Mouse (Mus musculus): ENCODE measurements around the gene Rnaseh1.

GRCm38 (mm10) chr12:28685771-28686170, 36.4 kb downstream of the Rnaseh1 start:
- TF ChIP-seq POLR2A (IDR thresholded peaks at IDR 0.05; ENCODE audit: extremely low read depth, insufficient read depth, low read length): no peak
- TF ChIP-seq CTCF (IDR thresholded peaks at IDR 0.05; ENCODE audit: low read depth, low read length): peak; percentile 17; the same call in 1 of the 2 replicates
